Mouse (Mus musculus): ENCODE measurements around the gene Tmem213. TPM values are rescaled to one million over a fixed set of nuclear protein-coding genes. Genes with fewer than 3 reads are reported as not detected.

The Tmem213 gene
- polyA plus RNA-seq, 1 experiment from 2014 or later, result not detected

- H3K4me1 ChIP-seq (ENCODE audit: control insufficient read depth, insufficient read depth, low read length), result no peaks in the 10 kb centered on the region; the same call in 1 of the 2 replicates
- no peak overlapping the region for H3K27ac ChIP-seq (replicated peaks; ENCODE audit: low read depth, low read length)
- no peak overlapping the region for H3K9ac ChIP-seq (ENCODE audit: low read length)
- no peaks in the 10 kb centered on the region for H3K27me3 ChIP-seq (ENCODE audit: control insufficient read depth, insufficient read depth, low read length)
- no peak for DNase-seq (ENCODE audit: low spot score)
- H3K4me2 ChIP-seq (ENCODE audit: low read depth, severe bottlenecking), result no peak overlapping the region
- H3K9me3 ChIP-seq (ENCODE audit: control insufficient read depth, low read length), result no peaks in the 10 kb centered on the region
- H3K36me3 ChIP-seq (ENCODE audit: control insufficient read depth, insufficient read depth, low read length), result peaks cover 5% of the 10 kb centered on the region; the same call in 1 of the 2 replicates
- 89% methylated on average over 19 of the region's 19 CpGs for WGBS
- ATAC-seq (ENCODE audit: insufficient number of reproducible peaks, low FRiP score, low TSS enrichment, low read depth), result 0 out of 2 replicates have a peak, but pooled peaks have one; percentile 36
- no peak overlapping the region for H3K4me3 ChIP-seq (ENCODE audit: low read depth, low read length)
These were observed 40.4 kb downstream of the Tmem213 start for GRCm38 (mm10) chr6:38149483-38149882.

DNA sequence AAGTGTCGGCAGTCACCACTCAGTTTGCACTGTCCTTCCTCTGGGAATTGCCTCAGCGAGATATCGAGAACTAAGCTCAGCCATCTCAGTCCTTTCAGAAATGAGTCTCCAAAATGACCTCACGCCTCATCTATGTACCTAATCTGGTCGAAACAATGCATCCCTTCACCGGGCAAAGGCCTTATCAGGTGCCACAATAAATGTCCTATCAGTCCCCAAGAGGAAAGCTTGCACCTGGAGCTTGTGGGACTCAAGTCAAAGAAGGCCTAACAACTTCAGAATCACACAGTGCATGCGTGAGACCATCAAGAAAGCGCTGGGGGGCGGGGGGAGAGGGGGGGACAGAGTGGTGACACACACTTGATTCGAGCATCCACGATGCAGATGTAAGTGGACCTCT, 43.2 kb downstream of the Tmem213 start:
- H3K9ac ChIP-seq (ENCODE audit: low read length), result no peak overlapping the region
- DNase-seq (ENCODE audit: low spot score) (no peak), ATAC-seq (ENCODE audit: insufficient number of reproducible peaks, low FRiP score, low TSS enrichment, low read depth) (no peak)
- H3K4me3 ChIP-seq (ENCODE audit: low read depth, low read length), result no peak overlapping the region
- H3K27me3 ChIP-seq (ENCODE audit: control insufficient read depth, insufficient read depth, low read length), result no peaks in the 10 kb centered on the region
- H3K9me3 ChIP-seq (ENCODE audit: control insufficient read depth, low read length), result no peaks in the 10 kb centered on the region
- WGBS, result 86% methylated on average over 11 of the region's 11 CpGs
- no peaks in the 10 kb centered on the region; the same call in 1 of the 2 replicates for H3K4me1 ChIP-seq (ENCODE audit: control insufficient read depth, insufficient read depth, low read length)
- peaks cover 5% of the 10 kb centered on the region; the same call in 1 of the 2 replicates for H3K36me3 ChIP-seq (ENCODE audit: control insufficient read depth, insufficient read depth, low read length)
- no peak overlapping the region for H3K4me2 ChIP-seq (ENCODE audit: low read depth, severe bottlenecking)
- no peak overlapping the region for H3K27ac ChIP-seq (replicated peaks; ENCODE audit: low read depth, low read length)

GRCm38 (mm10) chr6:38156204-38156603, 47.1 kb downstream of the Tmem213 start:
- H3K9ac ChIP-seq (ENCODE audit: low read length), result no peak overlapping the region
- H3K4me1 ChIP-seq (ENCODE audit: control insufficient read depth, insufficient read depth, low read length), result no peaks in the 10 kb centered on the region
- DNase-seq (ENCODE audit: low spot score), result no peak
- no peak for ATAC-seq (ENCODE audit: insufficient number of reproducible peaks, low FRiP score, low TSS enrichment, low read depth)
- H3K4me2 ChIP-seq (ENCODE audit: low read depth, severe bottlenecking), result no peak overlapping the region
- no peak overlapping the region for H3K27ac ChIP-seq (replicated peaks; ENCODE audit: low read depth, low read length)
- H3K9me3 ChIP-seq (ENCODE audit: control insufficient read depth, low read length), result no peaks in the 10 kb centered on the region
- no peak overlapping the region for H3K4me3 ChIP-seq (ENCODE audit: low read depth, low read length)
- H3K27me3 ChIP-seq (ENCODE audit: control insufficient read depth, insufficient read depth, low read length), result no peaks in the 10 kb centered on the region
- no peaks in the 10 kb centered on the region for H3K36me3 ChIP-seq (ENCODE audit: control insufficient read depth, insufficient read depth, low read length)
- 91% methylated on average over 5 of the region's 5 CpGs for WGBS

DNA sequence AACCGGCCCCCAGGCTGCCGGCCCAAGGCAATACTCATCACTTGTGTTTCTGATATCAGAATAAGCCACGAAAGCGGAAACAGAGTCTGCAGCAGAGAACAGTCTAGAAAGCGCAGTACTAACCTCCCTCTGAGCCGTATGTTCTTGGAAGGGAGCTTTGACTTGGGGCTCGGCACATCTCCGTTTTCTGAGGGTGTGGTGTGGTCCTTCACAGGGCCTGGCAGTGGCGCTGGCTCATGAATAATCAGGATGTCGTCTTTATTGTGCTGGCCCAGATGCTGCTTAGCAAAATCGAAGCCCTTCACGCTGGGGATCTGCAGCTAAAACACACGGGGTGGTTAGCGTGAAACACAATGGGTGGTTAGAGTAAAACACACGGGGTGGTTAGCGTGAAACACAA, 48.9 kb downstream of the Tmem213 start:
- Histone ChIP-seq H3K4me3 (ENCODE audit: low read depth, low read length) (no peak overlapping the region), H3K27me3 (ENCODE audit: control insufficient read depth, insufficient read depth, low read length) (no peaks in the 10 kb centered on the region), H3K4me1 (ENCODE audit: control insufficient read depth, insufficient read depth, low read length) (peaks cover 5% of the 10 kb centered on the region; the same call in 1 of the 2 replicates), H3K4me2 (ENCODE audit: low read depth, severe bottlenecking) (no peak overlapping the region), H3K36me3 (ENCODE audit: control insufficient read depth, insufficient read depth, low read length) (no peaks in the 10 kb centered on the region), H3K9me3 (ENCODE audit: control insufficient read depth, low read length) (no peaks in the 10 kb centered on the region), H3K9ac (ENCODE audit: low read length) (no peak overlapping the region), H3K27ac (replicated peaks; ENCODE audit: low read depth, low read length) (no peak overlapping the region)
- DNase-seq (ENCODE audit: low spot score) (no peak), ATAC-seq (ENCODE audit: insufficient number of reproducible peaks, low FRiP score, low TSS enrichment, low read depth) (no peak)
- WGBS, result 90% methylated on average over 16 of the region's 16 CpGs

GRCm38 (mm10) chr6:38159576-38159975, 50.5 kb downstream of the Tmem213 start:
- DNase-seq (ENCODE audit: low spot score) (no peak), ATAC-seq (ENCODE audit: insufficient number of reproducible peaks, low FRiP score, low TSS enrichment, low read depth) (no peak)
- no peak overlapping the region for H3K27ac ChIP-seq (replicated peaks; ENCODE audit: low read depth, low read length)
- H3K9me3 ChIP-seq (ENCODE audit: control insufficient read depth, low read length), result no peaks in the 10 kb centered on the region
- whole genome bisulfite sequencing, result 94% methylated on average over 4 of the region's 4 CpGs
- H3K4me3 ChIP-seq (ENCODE audit: low read depth, low read length), result no peak overlapping the region
- peaks cover 2% of the 10 kb centered on the region; the same call in 1 of the 2 replicates for H3K36me3 ChIP-seq (ENCODE audit: control insufficient read depth, insufficient read depth, low read length)
- H3K4me2 ChIP-seq (ENCODE audit: low read depth, severe bottlenecking), result no peak overlapping the region
- no peak overlapping the region for H3K9ac ChIP-seq (ENCODE audit: low read length)
- peaks cover 11% of the 10 kb centered on the region for H3K4me1 ChIP-seq (ENCODE audit: control insufficient read depth, insufficient read depth, low read length)
- H3K27me3 ChIP-seq (ENCODE audit: control insufficient read depth, insufficient read depth, low read length), result no peaks in the 10 kb centered on the region

DNA sequence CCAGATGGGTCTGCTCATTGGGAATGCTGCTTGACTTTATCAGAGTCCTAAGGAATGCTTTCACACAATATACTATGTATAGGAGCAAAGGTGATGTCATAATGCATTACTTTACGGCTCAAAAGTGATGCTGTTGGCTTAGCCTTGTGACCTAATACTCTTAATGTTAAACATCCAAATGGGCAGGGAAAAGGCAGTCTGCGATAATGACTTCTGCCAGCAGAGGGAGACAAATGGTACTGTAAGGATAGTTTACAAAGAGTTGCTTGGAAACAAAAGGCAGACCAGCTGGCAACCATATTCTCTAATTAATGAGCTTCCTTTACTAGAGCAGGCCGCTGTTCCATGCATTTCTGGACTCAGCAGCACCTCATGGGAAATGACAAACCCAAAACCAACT, 51.0 kb downstream of the Tmem213 start:
- no peak overlapping the region for H3K4me3 ChIP-seq (ENCODE audit: low read depth, low read length)
- no peak overlapping the region for H3K9ac ChIP-seq (ENCODE audit: low read length)
- no peaks in the 10 kb centered on the region for H3K27me3 ChIP-seq (ENCODE audit: control insufficient read depth, insufficient read depth, low read length)
- WGBS, result 16% methylated on average over 3 of the region's 3 CpGs
- H3K9me3 ChIP-seq (ENCODE audit: control insufficient read depth, low read length), result no peaks in the 10 kb centered on the region
- no peak for ATAC-seq (ENCODE audit: insufficient number of reproducible peaks, low FRiP score, low TSS enrichment, low read depth)
- H3K27ac ChIP-seq (replicated peaks; ENCODE audit: low read depth, low read length), result no peak overlapping the region
- H3K4me2 ChIP-seq (ENCODE audit: low read depth, severe bottlenecking), result no peak overlapping the region
- peak; percentile 96 for DNase-seq (ENCODE audit: low spot score)
- peaks cover 12% of the 10 kb centered on the region for H3K4me1 ChIP-seq (ENCODE audit: control insufficient read depth, insufficient read depth, low read length)
- H3K36me3 ChIP-seq (ENCODE audit: control insufficient read depth, insufficient read depth, low read length), result peaks cover 2% of the 10 kb centered on the region; the same call in 1 of the 2 replicates

GRCm38 (mm10) chr6:38160556-38160955, 51.5 kb downstream of the Tmem213 start:
- ATAC-seq (ENCODE audit: insufficient number of reproducible peaks, low FRiP score, low TSS enrichment, low read depth) (no peak), DNase-seq (ENCODE audit: low spot score) (no peak)
- Histone ChIP-seq H3K27ac (replicated peaks; ENCODE audit: low read depth, low read length) (0 out of 2 replicates have a peak overlapping the region, but pooled peaks have one; percentile 47), H3K9me3 (ENCODE audit: control insufficient read depth, low read length) (no peaks in the 10 kb centered on the region), H3K9ac (ENCODE audit: low read length) (no peak overlapping the region), H3K4me3 (ENCODE audit: low read depth, low read length) (no peak overlapping the region), H3K4me1 (ENCODE audit: control insufficient read depth, insufficient read depth, low read length) (peaks cover 15% of the 10 kb centered on the region), H3K27me3 (ENCODE audit: control insufficient read depth, insufficient read depth, low read length) (no peaks in the 10 kb centered on the region), H3K4me2 (ENCODE audit: low read depth, severe bottlenecking) (no peak overlapping the region), H3K36me3 (ENCODE audit: control insufficient read depth, insufficient read depth, low read length) (peaks cover 2% of the 10 kb centered on the region; the same call in 1 of the 2 replicates)
- 80% methylated on average over 2 of the region's 2 CpGs for WGBS

DNA sequence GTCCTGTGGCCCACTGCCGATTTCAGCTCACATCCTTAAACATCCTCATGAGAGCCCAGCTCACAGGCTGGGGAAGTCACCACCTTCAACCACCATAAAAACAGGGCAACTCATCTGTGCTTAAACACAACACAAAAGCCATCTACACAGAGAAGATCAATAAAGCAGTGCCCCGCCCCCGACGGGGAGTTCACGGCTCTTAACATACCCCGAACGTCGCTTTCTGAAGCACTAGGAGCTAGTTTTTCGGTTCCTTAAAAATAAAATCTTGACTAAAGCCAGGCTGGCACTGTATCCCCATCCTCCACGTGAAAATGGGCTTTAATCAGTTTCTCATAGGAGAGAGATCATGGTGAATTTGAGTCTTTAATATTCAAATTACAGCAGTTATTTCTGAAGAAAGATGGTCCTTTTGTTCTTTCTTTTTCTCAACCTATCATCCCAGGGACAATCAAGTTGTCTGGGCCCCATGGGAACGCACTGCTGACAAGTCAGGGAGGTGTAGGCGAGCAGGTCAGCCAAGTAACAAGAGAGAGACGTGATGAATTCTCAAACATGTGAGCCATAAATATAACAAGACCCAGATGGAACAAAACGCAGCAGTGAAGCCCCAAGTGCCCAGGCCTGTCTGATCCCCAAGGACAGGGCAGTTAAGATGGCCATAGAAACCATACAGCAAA, 53.9 kb downstream of the Tmem213 start:
- H3K4me1 ChIP-seq (ENCODE audit: control insufficient read depth, insufficient read depth, low read length), result peaks cover 19% of the 10 kb centered on the region
- H3K27ac ChIP-seq (replicated peaks; ENCODE audit: low read depth, low read length), result no peak overlapping the region
- ATAC-seq (ENCODE audit: insufficient number of reproducible peaks, low FRiP score, low TSS enrichment, low read depth), result no peak
- whole genome bisulfite sequencing, result 52% methylated on average over 14 of the region's 14 CpGs
- H3K36me3 ChIP-seq (ENCODE audit: control insufficient read depth, insufficient read depth, low read length), result peaks cover 2% of the 10 kb centered on the region; the same call in 1 of the 2 replicates
- H3K4me2 ChIP-seq (ENCODE audit: low read depth, severe bottlenecking), result no peak overlapping the region
- H3K27me3 ChIP-seq (ENCODE audit: control insufficient read depth, insufficient read depth, low read length), result no peaks in the 10 kb centered on the region
- no peak overlapping the region for H3K4me3 ChIP-seq (ENCODE audit: low read depth, low read length)
- H3K9ac ChIP-seq (ENCODE audit: low read length), result no peak overlapping the region
- DNase-seq (ENCODE audit: low spot score), result no peak
- no peaks in the 10 kb centered on the region for H3K9me3 ChIP-seq (ENCODE audit: control insufficient read depth, low read length)

Data from limb, embryonic 11.5 days (tissue).